Mouse (Mus musculus) T-helper 1 cell (primary cell): Measurements from ENCODE around the gene Dnajb6.
"Not testable (repeated sequence)": the region's sequence is repeated elsewhere in the genome, so short reads cannot be mapped to it uniquely, and the experiment has no call there.

Experiments used
- in situ Hi-C: fragments of 300-600 bp; cut with MboI, MseI; formaldehyde crosslinking; loops from one replicate; pipeline ENCODE4 v1.15.1; 2025; ENCODE audit warnings: high pct_unique_total_duplicates

Dnajb6 gene

GRCm38 (mm10) chr5:29735557-29736061 lies at the start of gene Dnajb6, which contains the start of gene Gm5129:
Gene Dnajb6 (plus strand): TSS chr5:29735688.
Gene Gm5129 (minus strand): TSS chr5:29735936.
- in situ Hi-C loops, result no loop called here

GRCm38 (mm10) chr5:29687671-29688070 lies 47.8 kb upstream of the Dnajb6 start:
- in situ Hi-C loops, result loop anchor here (5.0 kb wide), 1 partner anchor 300 kb away; no protein-coding TSS in a partner anchor

GRCm38 (mm10) chr5:29688352-29688751 lies 47.1 kb upstream of the Dnajb6 start:
- in situ Hi-C loops, result loop anchor here (5.0 kb wide), 1 partner anchor 301 kb away; no protein-coding TSS in a partner anchor

GRCm38 (mm10) chr5:29698493-29698892 lies 37.0 kb upstream of the Dnajb6 start:
- in situ Hi-C loops, result no loop called here

- in situ Hi-C loops, result no loop called here
Observed at GRCm38 (mm10) chr5:29699520-29700202, 35.8 kb upstream of the Dnajb6 start.

- in situ Hi-C loops, result no loop called here
Observed at GRCm38 (mm10) chr5:29707241-29707640, 28.2 kb upstream of the Dnajb6 start.

GRCm38 (mm10) chr5:29708258-29708657 lies 27.2 kb upstream of the Dnajb6 start:
- in situ Hi-C loops, result no loop called here

GRCm38 (mm10) chr5:29711631-29712030 lies 23.9 kb upstream of the Dnajb6 start:
- in situ Hi-C loops, result no loop called here

GRCm38 (mm10) chr5:29712906-29713305 lies 22.6 kb upstream of the Dnajb6 start:
- in situ Hi-C loops, result no loop called here

GRCm38 (mm10) chr5:29721159-29721558 lies 14.3 kb upstream of the Dnajb6 start:
- in situ Hi-C loops, result no loop called here

- in situ Hi-C loops, result no loop called here
Observed at GRCm38 (mm10) chr5:29725369-29725768, 10.1 kb upstream of the Dnajb6 start.

GRCm38 (mm10) chr5:29726070-29726469 lies 9.4 kb upstream of the Dnajb6 start:
- in situ Hi-C loops, result not testable (repeated sequence)

GRCm38 (mm10) chr5:29734831-29735510 lies 517 bp upstream of the Dnajb6 start:
- in situ Hi-C loops, result no loop called here

- in situ Hi-C loops, result no loop called here
Observed at GRCm38 (mm10) chr5:29736073-29736900, 799 bp downstream of the Dnajb6 start.

GRCm38 (mm10) chr5:29736942-29737341 lies 1.5 kb downstream of the Dnajb6 start:
- in situ Hi-C loops, result no loop called here

- in situ Hi-C loops, result no loop called here
Observed at GRCm38 (mm10) chr5:29737471-29737870, 2.0 kb downstream of the Dnajb6 start.

GRCm38 (mm10) chr5:29738076-29738475 lies 2.6 kb downstream of the Dnajb6 start:
- in situ Hi-C loops, result no loop called here

- in situ Hi-C loops, result no loop called here
Observed at GRCm38 (mm10) chr5:29740651-29741050, 5.2 kb downstream of the Dnajb6 start.

GRCm38 (mm10) chr5:29741093-29741492 lies 5.6 kb downstream of the Dnajb6 start:
- in situ Hi-C loops, result no loop called here

GRCm38 (mm10) chr5:29747661-29748060 lies 12.2 kb downstream of the Dnajb6 start:
- in situ Hi-C loops, result no loop called here

- in situ Hi-C loops, result no loop called here
Observed at GRCm38 (mm10) chr5:29751306-29751705, 15.8 kb downstream of the Dnajb6 start.

GRCm38 (mm10) chr5:29752894-29753293 lies 17.4 kb downstream of the Dnajb6 start:
- in situ Hi-C loops, result no loop called here
